Mouse (Mus musculus) hematopoietic stem cell, adult 5-6 weeks (primary cell): ENCODE results near the gene Immp2l. TPM values are rescaled to one million over a fixed set of nuclear protein-coding genes. Genes with fewer than 3 reads are reported as not detected.

ENCODE experiments used
- ATAC-seq, 2 experiments: fragments of 125-278 bp in 1 of 2; replicated peaks in 1 of 2; 2 replicates each; pipeline ENCODE4 v1.8.0; 2016 to 2017; ENCODE audit warnings: inconsistent platforms in 2 of 2, mild to moderate bottlenecking in 2 of 2, moderate number of reproducible peaks in 2 of 2, low read depth in 1 of 2, moderate TSS enrichment in 1 of 2; ENCODE audit not compliant: low FRiP score in 2 of 2, poor library complexity in 2 of 2, severe bottlenecking in 2 of 2, insufficient read depth in 1 of 2, low TSS enrichment in 1 of 2
- total RNA-seq: library from RNA; stranded (forward); fragments of 172-1452, 232-1000 nt; gene quantifications from 2 replicates; pipeline ENCODE4 v1.2.3, GENCODE M21; 2017

Immp2l gene
- total RNA-seq, 1 experiment from 2014 or later: 22.7 TPM

- ATAC-seq: no peak
Observed at GRCm38 (mm10) chr12:41241221-41241620, 217.3 kb downstream of the Immp2l start.

- no peak for ATAC-seq
Observed at GRCm38 (mm10) chr12:41248254-41248653, 224.4 kb downstream of the Immp2l start.

- no peak for ATAC-seq
Observed at GRCm38 (mm10) chr12:41250123-41250522, 226.2 kb downstream of the Immp2l start.

GRCm38 (mm10) chr12:41257905-41258304 is 234.0 kb downstream of the Immp2l start:
- no peak for ATAC-seq

GRCm38 (mm10) chr12:41259608-41260007 is 235.7 kb downstream of the Immp2l start:
- no peak for ATAC-seq

- ATAC-seq: no peak
Observed at GRCm38 (mm10) chr12:41274136-41274535, 250.2 kb downstream of the Immp2l start.

- no peak for ATAC-seq
Observed at GRCm38 (mm10) chr12:41275361-41275760, 251.5 kb downstream of the Immp2l start.

GRCm38 (mm10) chr12:41277896-41278295 is 254.0 kb downstream of the Immp2l start:
- no peak for ATAC-seq

- ATAC-seq: no peak
Observed at GRCm38 (mm10) chr12:41289047-41289446, 265.2 kb downstream of the Immp2l start.

GRCm38 (mm10) chr12:41307015-41307414 is 283.1 kb downstream of the Immp2l start:
- ATAC-seq: no peak

GRCm38 (mm10) chr12:41308726-41309680 is 285.1 kb downstream of the Immp2l start:
- ATAC-seq: no peak

- no peak for ATAC-seq
Observed at GRCm38 (mm10) chr12:41313391-41313790, 289.5 kb downstream of the Immp2l start.

GRCm38 (mm10) chr12:41314811-41315461 is 291.0 kb downstream of the Immp2l start:
- ATAC-seq: peak in 1 of 2 experiments; percentile 42; a peak in 2 of 4 replicates

GRCm38 (mm10) chr12:41315871-41316270 is 292.0 kb downstream of the Immp2l start:
- no peak for ATAC-seq

- no peak for ATAC-seq
Observed at GRCm38 (mm10) chr12:41316426-41316825, 292.5 kb downstream of the Immp2l start.

- no peak for ATAC-seq
Observed at GRCm38 (mm10) chr12:41317431-41317830, 293.5 kb downstream of the Immp2l start.

GRCm38 (mm10) chr12:41322018-41322417 is 298.1 kb downstream of the Immp2l start:
- ATAC-seq: no peak

- ATAC-seq: no peak
Observed at GRCm38 (mm10) chr12:41324418-41324817, 300.5 kb downstream of the Immp2l start.
